Mouse (Mus musculus) myocyte (in vitro differentiated cells): ENCODE measurements around the gene Abhd18. TPM values are rescaled to one million over a fixed set of nuclear protein-coding genes. Genes with fewer than 3 reads are reported as not detected.
"Not testable (repeated sequence)": the region's sequence is repeated elsewhere in the genome, so short reads cannot be mapped to it uniquely, and the experiment has no call there.

Source experiments
- H3K27me3 ChIP-seq: one replicate; pipeline ENCODE4 v1.6.1; 2011; ENCODE audit not compliant: control insufficient read depth, insufficient read depth, insufficient read length
- H3K36me3 ChIP-seq: one replicate; pipeline ENCODE4 v1.6.1; 2011; ENCODE audit not compliant: control insufficient read depth, insufficient read depth
- H3K4me2 ChIP-seq: one replicate; pipeline ENCODE4 v1.6.1; 2011; ENCODE audit warnings: low read depth, control low read depth
- H3K4me3 ChIP-seq: one replicate; pipeline ENCODE4 v1.5.1; 2011; ENCODE audit warnings: mild to moderate bottlenecking, control low read depth, moderate library complexity
- H3K79me2 ChIP-seq: one replicate; pipeline ENCODE4 v1.6.1; 2011; ENCODE audit not compliant: control insufficient read depth, insufficient read depth
- H3ac ChIP-seq: one replicate; pipeline ENCODE4 v1.6.1; 2011; ENCODE audit not compliant: control insufficient read depth, insufficient read length
- CEBPB ChIP-seq: IDR thresholded peaks from 2 replicates; pipeline ENCODE4 v1.6.1; 2011; ENCODE audit warnings: mild to moderate bottlenecking, moderate library complexity; ENCODE audit not compliant: poor library complexity, insufficient read depth, severe bottlenecking
- E2F4 ChIP-seq: IDR thresholded peaks from one replicate; pipeline ENCODE4 v1.6.1; 2011; ENCODE audit warnings: mild to moderate bottlenecking, control low read depth, moderate library complexity; ENCODE audit not compliant: insufficient read depth
- MAX ChIP-seq: IDR thresholded peaks from one replicate; pipeline ENCODE4 v1.6.1; 2011; ENCODE audit warnings: low read depth, mild to moderate bottlenecking, control low read depth
- MYOD1 ChIP-seq, 3 experiments: IDR thresholded peaks; one replicate each; pipeline ENCODE4 v1.6.1; 2011; ENCODE audit warnings: control low read depth in 2 of 3, low read depth in 2 of 3, mild to moderate bottlenecking in 2 of 3, moderate library complexity in 1 of 3; ENCODE audit not compliant: insufficient read length in 2 of 3, control insufficient read depth in 1 of 3
- MYOG ChIP-seq, 3 experiments: IDR thresholded peaks; one replicate each; pipeline ENCODE4 v1.6.1; 2011; ENCODE audit warnings: control low read depth in 2 of 3, low read depth in 2 of 3, mild to moderate bottlenecking in 2 of 3; ENCODE audit not compliant: insufficient read length in 2 of 3, control insufficient read depth in 1 of 3, insufficient read depth in 1 of 3
- POLR2A ChIP-seq: IDR thresholded peaks from one replicate; pipeline ENCODE4 v1.6.1; 2011; ENCODE audit warnings: low read depth, mild to moderate bottlenecking, control low read depth, moderate library complexity; ENCODE audit not compliant: insufficient read length
- POLR2AphosphoS2 ChIP-seq: IDR thresholded peaks from one replicate; pipeline ENCODE4 v1.6.1; 2011; ENCODE audit warnings: low read depth, control low read depth; ENCODE audit not compliant: insufficient read length
- REST ChIP-seq: IDR thresholded peaks from one replicate; pipeline ENCODE4 v1.6.1; 2011; ENCODE audit warnings: mild to moderate bottlenecking, control low read depth, moderate library complexity; ENCODE audit not compliant: insufficient read depth, insufficient read length
- SRF ChIP-seq: IDR thresholded peaks from one replicate; pipeline ENCODE4 v1.6.1; 2011; ENCODE audit warnings: low read depth; ENCODE audit not compliant: control insufficient read depth, insufficient read length
- TCF12 ChIP-seq: IDR thresholded peaks from one replicate; pipeline ENCODE4 v1.6.1; 2011; ENCODE audit warnings: mild to moderate bottlenecking, control low read depth; ENCODE audit not compliant: poor library complexity, insufficient read depth, severe bottlenecking
- TCF3 ChIP-seq: IDR thresholded peaks from one replicate; pipeline ENCODE4 v1.6.1; 2011; ENCODE audit warnings: low read depth, control low read depth; ENCODE audit not compliant: insufficient read length
- USF1 ChIP-seq: IDR thresholded peaks from one replicate; pipeline ENCODE4 v1.6.1; 2011; ENCODE audit warnings: low read depth, mild to moderate bottlenecking, control low read depth, moderate library complexity
- polyA plus RNA-seq: library from polyadenylated mRNA; unstranded; fragments of >200 nt; fragmentation: generic; extraction: Trizol; gene quantifications from one replicate; pipeline ENCODE4 v1.2.1, GENCODE M21; 2012; ENCODE audit warnings: missing spikeins

The Abhd18 gene
- polyA plus RNA-seq, 1 experiment = 1.6 TPM

GRCm38 (mm10) chr3:40846473-40846956 lies 255 bp upstream of the Abhd18 start, which contains the start of gene Mfsd8:
Gene Mfsd8, minus strand, starts transcription at chr3:40846886.
- Histone ChIP-seq H3K4me3 (peak within 1 kb of the TSS; percentile 29), H3ac (peak within 1 kb of the TSS; percentile 47), H3K4me2 (peak within 1 kb of the TSS; percentile 73)
- H3K27me3 ChIP-seq, H3K79me2 ChIP-seq, H3K36me3 ChIP-seq: not testable (repeated sequence)
- TF ChIP-seq MYOG (IDR thresholded peaks at IDR 0.05; ENCODE audit: control insufficient read depth in 1 of 3, insufficient read depth in 1 of 3, insufficient read length in 2 of 3, low read depth in 2 of 3) (peak in 1 of 3 experiments; percentile 54), MYOD1 (IDR thresholded peaks at IDR 0.05; ENCODE audit: control insufficient read depth in 1 of 3, insufficient read length in 2 of 3, low read depth in 2 of 3) (peak in 2 of 3 experiments; percentile 15 to 25)

- peak overlapping the region; percentile 29 for H3K4me3 ChIP-seq
- not testable (repeated sequence) for H3K27me3 ChIP-seq, H3K36me3 ChIP-seq, H3K79me2 ChIP-seq
- peak overlapping the region; percentile 47 for H3ac ChIP-seq
- H3K4me2 ChIP-seq = peak overlapping the region; percentile 64
Measured at GRCm38 (mm10) chr3:40847018-40847417, 248 bp downstream of the Abhd18 start.

GRCm38 (mm10) chr3:40847936-40848335 lies 1.2 kb downstream of the Abhd18 start:
- not testable (repeated sequence) for H3K27me3 ChIP-seq, H3K4me3 ChIP-seq, H3K79me2 ChIP-seq, H3ac ChIP-seq, H3K36me3 ChIP-seq
- H3K4me2 ChIP-seq = peak overlapping the region; percentile 64

- H3ac ChIP-seq, H3K27me3 ChIP-seq, H3K79me2 ChIP-seq, H3K4me3 ChIP-seq, H3K36me3 ChIP-seq, H3K4me2 ChIP-seq: not testable (repeated sequence)
Measured at GRCm38 (mm10) chr3:40853123-40853738, 6.5 kb downstream of the Abhd18 start.

GRCm38 (mm10) chr3:40893816-40894258 lies 47.1 kb downstream of the Abhd18 start:
- not testable (repeated sequence) for H3K27me3 ChIP-seq, H3K79me2 ChIP-seq, H3K36me3 ChIP-seq
- peak overlapping the region; percentile 17 for H3ac ChIP-seq
- TF ChIP-seq POLR2A (peak; percentile 54), MYOG (IDR thresholded peaks at IDR 0.05; ENCODE audit: control insufficient read depth in 1 of 3, insufficient read depth in 1 of 3, insufficient read length in 2 of 3, low read depth in 2 of 3) (peak in 2 of 3 experiments; percentile 52 to 64), MYOD1 (IDR thresholded peaks at IDR 0.05; ENCODE audit: control insufficient read depth in 1 of 3, insufficient read length in 2 of 3, low read depth in 2 of 3) (peak in 2 of 3 experiments; percentile 60 to 67)
- H3K4me3 ChIP-seq = peak overlapping the region; percentile 36
- H3K4me2 ChIP-seq = peak overlapping the region; percentile 90

- not testable (repeated sequence) for H3K27me3 ChIP-seq, H3K79me2 ChIP-seq, H3K36me3 ChIP-seq
- Histone ChIP-seq H3K4me3 (peak overlapping the region; percentile 36), H3ac (peak overlapping the region; percentile 17), H3K4me2 (peak overlapping the region; percentile 65)
Measured at GRCm38 (mm10) chr3:40894336-40894735, 47.6 kb downstream of the Abhd18 start.

- not testable (repeated sequence) for H3K4me3 ChIP-seq, H3K27me3 ChIP-seq, H3K79me2 ChIP-seq, H3ac ChIP-seq, H3K4me2 ChIP-seq, H3K36me3 ChIP-seq
Measured at GRCm38 (mm10) chr3:40902443-40902842, 55.7 kb downstream of the Abhd18 start, which contains the start of gene 1700034I23Rik. Gene 1700034I23Rik, minus strand, starts transcription at chr3:40902543.

- Histone ChIP-seq H3K4me2 (no peak overlapping the region), H3K4me3 (no peak overlapping the region), H3K27me3 (no peaks in the 10 kb centered on the region), H3K36me3 (no peaks in the 10 kb centered on the region), H3ac (no peak overlapping the region), H3K79me2 (no peaks in the 10 kb centered on the region)
- TF ChIP-seq CEBPB (no peak), REST (no peak), TCF3 (no peak), MAX (no peak), POLR2AphosphoS2 (no peak), SRF (no peak), E2F4 (no peak), USF1 (no peak), POLR2A (no peak), TCF12 (no peak), MYOG (IDR thresholded peaks at IDR 0.05; ENCODE audit: control insufficient read depth in 1 of 3, insufficient read depth in 1 of 3, insufficient read length in 2 of 3, low read depth in 2 of 3) (no peak), MYOD1 (IDR thresholded peaks at IDR 0.05; ENCODE audit: control insufficient read depth in 1 of 3, insufficient read length in 2 of 3, low read depth in 2 of 3) (no peak)
Measured at GRCm38 (mm10) chr3:40938189-40938588, 91.4 kb downstream of the Abhd18 start.
